ENCODE assay signal across 24 mouse cellular contexts in genomic region chr10:42533836-42534453, GRCm38 (mm10). TPM values are rescaled to one million over a fixed set of nuclear protein-coding genes. Genes with fewer than 3 reads are reported as not detected.
DNase-seq lines count a peak whose midpoint lies in the region; ATAC-seq and TF ChIP-seq lines count a peak whose summit lies in the region.
"Had no signal": no experiment of that assay in that cellular context is flagged by ENCODE, and none has a peak within 500 bp of the region (broad histone marks: within the 10 kb centered on the region; RNA-seq: fewer than 3 reads in every experiment).

No protein-coding gene starts in this region.

- H3K36me3 ChIP-seq in hindbrain, embryonic 12.5 days, result peaks cover 23% of the 10 kb centered on the region; the same call in 1 of the 2 replicates
- H3K36me3 ChIP-seq in hindbrain, embryonic 16.5 days (ENCODE audit: control insufficient read depth, insufficient read depth, low read length), result peaks cover 11% of the 10 kb centered on the region; the same call in 1 of the 2 replicates
- H3K36me3 ChIP-seq in erythroblast, embryonic 14.5 days (ENCODE audit: control insufficient read depth), result peaks cover 86% of the 10 kb centered on the region
- peaks cover 47% of the 10 kb centered on the region for H3K36me3 ChIP-seq in liver, postnatal 0 days (replicated peaks; ENCODE audit: insufficient read depth, low read length)

- H3K9me3 ChIP-seq in hindbrain, embryonic 12.5 days (replicated peaks), result no peaks in the 10 kb centered on the region
- H3K9me3 ChIP-seq in hindbrain, embryonic 16.5 days (ENCODE audit: control insufficient read depth, low read length), result no peaks in the 10 kb centered on the region
- peaks cover 2% of the 10 kb centered on the region; the same call in 1 of the 2 replicates for H3K9me3 ChIP-seq in erythroblast, embryonic 14.5 days (ENCODE audit: control insufficient read depth, low read length)
- H3K9me3 ChIP-seq in liver, postnatal 0 days (ENCODE audit: low read length), result no peaks in the 10 kb centered on the region
- H3K9me3 ChIP-seq: embryonic facial prominence, embryonic 13.5 days; hindbrain, embryonic 10.5 days; limb, embryonic 15.5 days; midbrain, embryonic 13.5 days had no signal

- H3K4me3 ChIP-seq in hindbrain, embryonic 12.5 days, result no peak overlapping the region
- no peak overlapping the region for H3K4me3 ChIP-seq in hindbrain, embryonic 16.5 days (ENCODE audit: low read length)
- no peak overlapping the region for H3K4me3 ChIP-seq in bone marrow, adult 2 months (replicated peaks; ENCODE audit: control insufficient read depth, low read depth, low read length)
- H3K4me3 ChIP-seq in erythroblast, embryonic 14.5 days (replicated peaks), result peak overlapping the region; percentile 55
- H3K4me3 ChIP-seq in liver, postnatal 0 days (ENCODE audit: low read depth, low read length), result no peak overlapping the region
- H3K4me3 ChIP-seq: embryonic facial prominence, embryonic 13.5 days; gastrocnemius, adult 2 months; hindbrain, embryonic 10.5 days; limb, embryonic 15.5 days; midbrain, embryonic 13.5 days; myocyte had no signal

- no peaks in the 10 kb centered on the region for H3K27me3 ChIP-seq in hindbrain, embryonic 12.5 days
- H3K27me3 ChIP-seq in hindbrain, embryonic 16.5 days (replicated peaks; ENCODE audit: control insufficient read depth, insufficient read depth, low read length), result no peaks in the 10 kb centered on the region
- H3K27me3 ChIP-seq in erythroblast, embryonic 14.5 days (ENCODE audit: control insufficient read depth), result no peaks in the 10 kb centered on the region
- no peaks in the 10 kb centered on the region for H3K27me3 ChIP-seq in liver, postnatal 0 days (ENCODE audit: insufficient read depth, low read length)
- H3K27me3 ChIP-seq: embryonic facial prominence, embryonic 13.5 days; limb, embryonic 15.5 days had no signal

- H3K4me2 ChIP-seq in hindbrain, embryonic 12.5 days (replicated peaks), result no peak overlapping the region
- H3K4me2 ChIP-seq in hindbrain, embryonic 16.5 days (ENCODE audit: low read length), result no peak overlapping the region
- H3K4me2 ChIP-seq in liver, postnatal 0 days (ENCODE audit: low read depth, low read length), result peak overlapping the region; percentile 54
- H3K4me2 ChIP-seq: embryonic facial prominence, embryonic 13.5 days; limb, embryonic 15.5 days; midbrain, embryonic 13.5 days had no signal

- no peak for TF ChIP-seq CTCF in bone marrow, adult 2 months (IDR thresholded peaks at IDR 0.05; ENCODE audit: control insufficient read depth, insufficient read depth, low read length)
- TF ChIP-seq CTCF in liver, postnatal 0 days (IDR thresholded peaks at IDR 0.05; ENCODE audit: low read depth), result no peak

- DNase-seq in liver, postnatal 0 days, result no peak
- no peak for DNase-seq in layer of hippocampus, postnatal 36 days
- no peak for DNase-seq in adrenal gland, postnatal 4 days (ENCODE audit: low spot score in 2 of 2)
- DNase-seq: adrenal gland, postnatal 14 days; cerebellum, adult 11 months; cerebellum, postnatal 25 days; gastrocnemius, adult 2 months; kidney, postnatal 25 days; layer of hippocampus, adult 9-11 months; spleen, adult 18-20 months; thymus, postnatal 4 days had no signal

- WGBS in hindbrain, embryonic 12.5 days, result 88% methylated on average over 11 of the region's 11 CpGs
- 88% methylated on average over 11 of the region's 11 CpGs for WGBS in hindbrain, embryonic 16.5 days
- 59% methylated on average over 11 of the region's 11 CpGs for WGBS in bone marrow, adult 2 months
- 56% methylated on average over 11 of the region's 11 CpGs for WGBS in liver, postnatal 0 days (ENCODE audit: insufficient replicate concordance)

- no peak for ATAC-seq in hindbrain, embryonic 12.5 days (ENCODE audit: low FRiP score)
- no peak for ATAC-seq in hindbrain, embryonic 16.5 days
- ATAC-seq in liver, postnatal 0 days, result peak; percentile 72
- ATAC-seq: forebrain, embryonic 14.5 days; midbrain, embryonic 13.5 days had no signal

- no peak for TF ChIP-seq POLR2A in bone marrow, adult 2 months (IDR thresholded peaks at IDR 0.05; ENCODE audit: borderline replicate concordance, control insufficient read depth, low read depth, low read length)

- no peaks in the 10 kb centered on the region for H3K4me1 ChIP-seq in hindbrain, embryonic 12.5 days
- H3K4me1 ChIP-seq in hindbrain, embryonic 16.5 days (ENCODE audit: control insufficient read depth, insufficient read depth, low read depth, low read length), result no peaks in the 10 kb centered on the region
- peaks cover 5% of the 10 kb centered on the region; the same call in 1 of the 2 replicates for H3K4me1 ChIP-seq in bone marrow, adult 2 months (ENCODE audit: control insufficient read depth, insufficient read depth, low read length)
- H3K4me1 ChIP-seq in erythroblast, embryonic 14.5 days (ENCODE audit: control insufficient read depth), result peaks cover 87% of the 10 kb centered on the region
- peaks cover 34% of the 10 kb centered on the region for H3K4me1 ChIP-seq in liver, postnatal 0 days (ENCODE audit: insufficient read depth)
- H3K4me1 ChIP-seq: embryonic facial prominence, embryonic 13.5 days; hindbrain, embryonic 10.5 days; limb, embryonic 15.5 days had no signal

- H3K27ac ChIP-seq in hindbrain, embryonic 12.5 days, result peak overlapping the region; percentile 40; the same call in 1 of the 2 replicates
- no peak overlapping the region for H3K27ac ChIP-seq in hindbrain, embryonic 16.5 days (ENCODE audit: low read depth, low read length)
- peak overlapping the region; percentile 86 for H3K27ac ChIP-seq in bone marrow, adult 2 months (ENCODE audit: control insufficient read depth, insufficient read depth, low read depth, low read length, poor library complexity)
- H3K27ac ChIP-seq in liver, postnatal 0 days (ENCODE audit: low read depth), result peak overlapping the region; percentile 82
- H3K27ac ChIP-seq: embryonic facial prominence, embryonic 13.5 days; gastrocnemius, adult 2 months; hindbrain, embryonic 10.5 days; limb, embryonic 15.5 days; midbrain, embryonic 13.5 days had no signal

- no peak overlapping the region for H3K9ac ChIP-seq in hindbrain, embryonic 12.5 days
- no peak overlapping the region for H3K9ac ChIP-seq in hindbrain, embryonic 16.5 days (ENCODE audit: low read depth, low read length)
- H3K9ac ChIP-seq in liver, postnatal 0 days (replicated peaks), result 0 out of 2 replicates have a peak overlapping the region, but pooled peaks have one; percentile 44
- H3K9ac ChIP-seq: embryonic facial prominence, embryonic 13.5 days; limb, embryonic 15.5 days; midbrain, embryonic 13.5 days had no signal

- TF ChIP-seq EP300 in liver, postnatal 0 days (IDR thresholded peaks at IDR 0.05; ENCODE audit: low read depth), result peak; percentile 96

RNA-seq across cellular contexts. Expression of gene Snx3, which starts 32.1 kb away (rescaled TPM):
- 242 and 249 TPM in 2 replicates for polyA plus RNA-seq in hindbrain, embryonic 12.5 days (2016; fragmentation: Nextera tagmentation; extraction: Ambion mirVana)
- 339 and 365 TPM in 2 replicates for polyA plus RNA-seq in hindbrain, embryonic 16.5 days (2015; fragmentation: Nextera tagmentation; extraction: Ambion mirVana)
- polyA plus RNA-seq in bone marrow, adult 2 months (2011; ENCODE audit: insufficient read depth, insufficient read length, low replicate concordance, missing spikeins), result 54.6 and 93.1 TPM in 2 replicates
- polyA plus RNA-seq in erythroblast, embryonic 14.5 days (2012), result 66.4 and 71.6 TPM in 2 replicates
- 173 and 176 TPM in 2 replicates for polyA plus RNA-seq in liver, postnatal 0 days (2015; fragmentation: Nextera tagmentation; extraction: Ambion mirVana)
- total RNA-seq in layer of hippocampus, postnatal 36 days (2021), result 100 to 1,000 TPM; 204 to 217 TPM
- total RNA-seq in adrenal gland, postnatal 4 days (2021), result 100 to 1,000 TPM; 166 to 175 TPM

RNA-seq across cellular contexts. Expression of gene Nr2e1, which starts 49.5 kb away (rescaled TPM):
- polyA plus RNA-seq in hindbrain, embryonic 12.5 days (2016; fragmentation: Nextera tagmentation; extraction: Ambion mirVana), result 1.1 and 2.1 TPM in 2 replicates
- 0.13 and 0.99 TPM in 2 replicates for polyA plus RNA-seq in hindbrain, embryonic 16.5 days (2015; fragmentation: Nextera tagmentation; extraction: Ambion mirVana)
- polyA plus RNA-seq in bone marrow, adult 2 months (2011; ENCODE audit: insufficient read depth, insufficient read length, low replicate concordance, missing spikeins), result not detected in 2 replicates
- not detected in 2 replicates for polyA plus RNA-seq in erythroblast, embryonic 14.5 days (2012)
- not detected in 2 replicates for polyA plus RNA-seq in liver, postnatal 0 days (2015; fragmentation: Nextera tagmentation; extraction: Ambion mirVana)
- total RNA-seq in layer of hippocampus, postnatal 36 days (2021), result 10 to 100 TPM; 14.1 TPM
- not detected for total RNA-seq in adrenal gland, postnatal 4 days (2021)
- total RNA-seq: adrenal gland, postnatal 14 days; ES-E14; gastrocnemius, adult 2 months; neutrophil, adult 5-6 weeks had no signal
- polyA plus RNA-seq: intestine, embryonic 14.5 days; limb, embryonic 15.5 days; myocyte had no signal

RNA-seq across cellular contexts. Expression of gene Ostm1, which starts 49.7 kb away (rescaled TPM):
- polyA plus RNA-seq in hindbrain, embryonic 12.5 days (2016; fragmentation: Nextera tagmentation; extraction: Ambion mirVana), result 24.9 TPM in 2 replicates
- 36.4 and 38.4 TPM in 2 replicates for polyA plus RNA-seq in hindbrain, embryonic 16.5 days (2015; fragmentation: Nextera tagmentation; extraction: Ambion mirVana)
- polyA plus RNA-seq in bone marrow, adult 2 months (2011; ENCODE audit: insufficient read depth, insufficient read length, low replicate concordance, missing spikeins), result 11.5 and 16.3 TPM in 2 replicates
- polyA plus RNA-seq in erythroblast, embryonic 14.5 days (2012), result 0.23 and 0.34 TPM in 2 replicates
- polyA plus RNA-seq in liver, postnatal 0 days (2015; fragmentation: Nextera tagmentation; extraction: Ambion mirVana), result 10.2 and 12.1 TPM in 2 replicates
- total RNA-seq in layer of hippocampus, postnatal 36 days (2021), result 10 to 100 TPM; 55.7 to 57.0 TPM
- total RNA-seq in adrenal gland, postnatal 4 days (2021), result 10 to 100 TPM; 24.8 to 27.3 TPM

RNA-seq across cellular contexts. Expression of gene Afg1l, which starts 55.6 kb away (rescaled TPM):
- polyA plus RNA-seq in hindbrain, embryonic 12.5 days (2016; fragmentation: Nextera tagmentation; extraction: Ambion mirVana), result 5.4 and 7.4 TPM in 2 replicates
- polyA plus RNA-seq in hindbrain, embryonic 16.5 days (2015; fragmentation: Nextera tagmentation; extraction: Ambion mirVana), result 9.5 and 10.1 TPM in 2 replicates
- 4.1 and 5.0 TPM in 2 replicates for polyA plus RNA-seq in bone marrow, adult 2 months (2011; ENCODE audit: insufficient read depth, insufficient read length, low replicate concordance, missing spikeins)
- 0.21 and 0.34 TPM in 2 replicates for polyA plus RNA-seq in erythroblast, embryonic 14.5 days (2012)
- 2.3 and 2.9 TPM in 2 replicates for polyA plus RNA-seq in liver, postnatal 0 days (2015; fragmentation: Nextera tagmentation; extraction: Ambion mirVana)
- total RNA-seq in layer of hippocampus, postnatal 36 days (2021), result 10 to 100 TPM; 14.6 to 15.3 TPM
- 10 to 100 TPM; 11.4 to 11.8 TPM for total RNA-seq in adrenal gland, postnatal 4 days (2021)
